Mouse (Mus musculus) megakaryocyte, embryonic 14.5 days (primary cell): ENCODE measurements around the gene Galt.

Source experiments
- FLI1 ChIP-seq: IDR thresholded peaks from 2 replicates; pipeline ENCODE4 v1.6.1; 2012; ENCODE audit warnings: low read length, inconsistent platforms, mixed read lengths
- GATA1 ChIP-seq: IDR thresholded peaks from 3 replicates; pipeline ENCODE4 v1.6.1; 2012; ENCODE audit warnings: mixed read lengths, low read length, inconsistent platforms, borderline replicate concordance

DNA sequence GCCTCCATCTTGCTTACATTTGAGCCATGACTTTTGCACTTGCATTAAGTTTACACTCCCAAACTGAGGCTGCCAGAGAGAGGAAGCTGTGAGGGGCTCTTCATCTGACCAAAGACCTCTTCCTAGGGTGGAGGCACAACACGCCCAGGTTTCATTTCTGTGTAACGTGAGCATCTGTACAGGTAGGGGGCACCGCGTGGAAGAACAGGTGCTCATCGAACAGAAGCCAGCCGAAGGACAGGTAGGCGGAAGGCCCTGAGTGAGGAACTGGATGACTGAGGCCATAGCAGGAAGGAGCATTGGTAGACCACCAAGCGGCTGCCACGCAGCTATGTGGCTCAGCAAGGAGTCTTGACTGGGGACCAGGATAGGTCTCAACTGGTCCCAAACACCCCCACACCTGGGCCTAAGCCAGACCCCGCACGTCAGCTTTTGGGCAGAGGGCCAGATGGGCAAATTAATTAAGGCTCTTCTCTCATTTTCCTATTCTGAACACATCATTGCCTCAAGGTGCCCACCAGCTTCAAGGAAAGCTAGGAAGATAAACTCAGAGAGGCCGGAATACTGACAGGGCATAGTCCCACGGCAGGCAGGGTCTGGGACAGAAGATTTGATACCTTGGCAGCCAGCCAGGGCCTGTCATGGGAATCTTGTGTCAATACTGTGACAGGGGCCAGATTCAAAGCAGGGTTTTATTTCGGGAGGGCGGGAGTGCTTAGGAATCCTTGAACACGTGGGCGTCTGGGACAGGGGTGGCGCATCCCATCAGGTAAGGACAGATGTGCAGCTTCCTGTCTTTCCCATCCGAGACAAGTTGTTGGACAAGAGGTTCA is 48.9 kb upstream of the Galt start:
- TF ChIP-seq GATA1 (no peak), FLI1 (no peak)
